ENCODE assay signal across 1 mouse cellular context in genomic region chr17:57134693-57135092, GRCm38 (mm10).
A peak's percentile ranks its signal among the peaks of the same experiment; 100 is the strongest.
TF ChIP-seq lines count a peak whose summit lies in the region.

No protein-coding gene starts in this region.

TF ChIP-seq in CH12.LX, 34 proteins besides CTCF, POLR2A, EP300 and RAD21:
- TF ChIP-seq MYC (IDR thresholded peaks at IDR 0.05; ENCODE audit: low read depth, low read length) (no peak), MAZ (IDR thresholded peaks at IDR 0.05; ENCODE audit: low read depth, low read length) (no peak), ZMIZ1 (IDR thresholded peaks at IDR 0.05; ENCODE audit: low read depth, low read length) (peak; percentile 17), ELF1 (IDR thresholded peaks at IDR 0.05; ENCODE audit: low read depth, low read length) (0 out of 2 replicates have a peak, but pooled peaks have one; percentile 4), BHLHE40 (IDR thresholded peaks at IDR 0.05; ENCODE audit: low read depth, low read length) (no peak)
